Mouse (Mus musculus): ENCODE results near the gene Mrps18a.

- TF ChIP-seq CTCF (IDR thresholded peaks at IDR 0.05; ENCODE audit: borderline replicate concordance, extremely low read depth, insufficient read depth, insufficient read length) (no peak), POLR2A (IDR thresholded peaks at IDR 0.05; ENCODE audit: borderline replicate concordance, extremely low read depth, insufficient read depth, insufficient read length, poor library complexity, severe bottlenecking) (no peak)
Observed at GRCm38 (mm10) chr17:46164301-46164700, 53.5 kb downstream of the Mrps18a start.
